Mouse (Mus musculus) stomach, postnatal 0 days (tissue): Measurements from ENCODE around the gene Chn1.

Source experiments
- CTCF ChIP-seq: IDR thresholded peaks from 2 replicates; pipeline ENCODE4 v1.5.1; 2016; ENCODE audit warnings: antibody characterized with exemption, low read depth, mild to moderate bottlenecking, moderate library complexity
- EP300 ChIP-seq: optimal IDR thresholded peaks from 2 replicates; pipeline ENCODE3; 2016; ENCODE audit warnings: antibody characterized with exemption

DNA sequence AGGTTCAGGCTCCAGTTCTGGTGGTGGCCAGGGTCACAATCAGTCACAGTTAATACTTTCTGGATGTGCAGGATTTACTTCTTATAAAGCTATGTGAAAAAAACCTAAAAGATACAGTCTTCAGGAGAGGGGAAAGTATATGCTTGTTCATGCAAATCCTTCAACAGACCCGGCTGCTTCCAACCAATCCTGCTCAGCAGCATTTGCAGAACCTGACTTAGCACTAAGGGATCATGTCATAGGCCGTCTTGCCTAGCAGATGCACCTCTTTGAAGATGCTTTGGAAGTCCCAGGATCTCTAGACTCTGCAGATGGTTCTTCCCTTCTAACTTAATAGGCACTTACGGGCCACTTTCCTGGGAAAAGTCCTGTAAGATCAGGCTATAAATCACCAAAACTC lies 117.2 kb downstream of the Chn1 start:
- no peak for TF ChIP-seq CTCF
- TF ChIP-seq EP300, result no peak
